Mouse (Mus musculus) CH12.LX (cell line): ENCODE data around the gene Zdhhc3. TPM values are rescaled to one million over a fixed set of nuclear protein-coding genes. Genes with fewer than 3 reads are reported as not detected.

Source experiments
- DNase-seq: peaks from one replicate; pipeline ENCODE4 v3.0.0-alpha.2; 2013; ENCODE audit errors: extremely low read depth
- H3K27ac ChIP-seq: 2 replicates; pipeline ENCODE4 v1.5.1; 2012; ENCODE audit warnings: low read depth, mild to moderate bottlenecking, control low read depth, moderate library complexity; ENCODE audit not compliant: insufficient read depth
- H3K27me3 ChIP-seq: replicated peaks from 2 replicates; pipeline ENCODE3; 2012; ENCODE audit warnings: inconsistent platforms
- H3K36me3 ChIP-seq, 2 experiments: replicated peaks in 1 of 2; 2 replicates each; pipeline versions ENCODE3 to v1.6.1; 2012; ENCODE audit warnings: inconsistent platforms in 1 of 2, low read length in 1 of 2, mild to moderate bottlenecking in 1 of 2, mixed read lengths in 1 of 2, moderate library complexity in 1 of 2; ENCODE audit not compliant: control insufficient read depth in 1 of 2, insufficient read depth in 1 of 2
- H3K4me1 ChIP-seq, 2 experiments: 2 replicates each; pipeline ENCODE4 v1.6.1; 2012; ENCODE audit warnings: inconsistent platforms in 1 of 2, moderate library complexity in 1 of 2; ENCODE audit not compliant: insufficient read depth in 2 of 2, control insufficient read depth in 1 of 2
- H3K4me2 ChIP-seq: 2 replicates; pipeline ENCODE4 v1.6.1; 2012; ENCODE audit warnings: low read depth, mild to moderate bottlenecking, control low read depth; ENCODE audit not compliant: poor library complexity, insufficient read depth, severe bottlenecking
- H3K4me3 ChIP-seq, 3 experiments: fragments of 150-350 bp in 1 of 3; sonication (generic) in 1 of 3; replicated peaks in 1 of 3; 2 replicates each; pipeline versions ENCODE3 to v1.5.1; 2011 to 2012; ENCODE audit warnings: low read depth in 2 of 3, low read length in 2 of 3, mild to moderate bottlenecking in 2 of 3, moderate library complexity in 2 of 3, control low read depth in 1 of 3, improper control_type of control experiment in 1 of 3, inconsistent platforms in 1 of 3, mixed read lengths in 1 of 3; ENCODE audit not compliant: poor library complexity in 1 of 3
- H3K79me2 ChIP-seq: replicated peaks from 2 replicates; pipeline ENCODE4 v1.6.1; 2012; ENCODE audit warnings: mild to moderate bottlenecking, moderate library complexity; ENCODE audit not compliant: control insufficient read depth, poor library complexity, insufficient read depth, severe bottlenecking; ENCODE audit errors: extremely low read depth
- H3K9ac ChIP-seq: 2 replicates; pipeline ENCODE4 v1.6.1; 2012; ENCODE audit warnings: low read depth, mild to moderate bottlenecking, control low read depth, moderate library complexity; ENCODE audit not compliant: insufficient read depth
- H3K9me3 ChIP-seq: replicated peaks from 2 replicates; pipeline ENCODE3; 2012; ENCODE audit warnings: low read length, inconsistent platforms, mixed read lengths
- BHLHE40 ChIP-seq: IDR thresholded peaks from 2 replicates; pipeline ENCODE4 v1.6.1; 2011; ENCODE audit warnings: mild to moderate bottlenecking, low read depth, low read length, improper control_type of control experiment
- CHD1 ChIP-seq: IDR thresholded peaks from 2 replicates; pipeline ENCODE4 v1.6.1; 2012; ENCODE audit warnings: low read depth, low read length, improper control_type of control experiment, inconsistent platforms
- CTCF ChIP-seq, 2 experiments: IDR thresholded peaks in 1 of 2; conservative IDR thresholded peaks in 1 of 2; 2 replicates each; pipeline ENCODE4 v1.5.1; 2011 to 2012; ENCODE audit warnings: low read depth in 2 of 2, low read length in 2 of 2, improper control_type of control experiment in 1 of 2, inconsistent platforms in 1 of 2, mild to moderate bottlenecking in 1 of 2, moderate library complexity in 1 of 2
- E2F4 ChIP-seq: IDR thresholded peaks from 2 replicates; pipeline ENCODE4 v1.6.1; 2011; ENCODE audit warnings: low read depth, low read length, improper control_type of control experiment; ENCODE audit not compliant: insufficient replicate concordance
- ELF1 ChIP-seq: IDR thresholded peaks from 2 replicates; pipeline ENCODE4 v1.6.1; 2014; ENCODE audit warnings: low read depth, mild to moderate bottlenecking, inconsistent platforms, low read length, improper control_type of control experiment
- ETS1 ChIP-seq: conservative IDR thresholded peaks from 2 replicates; pipeline ENCODE4 v1.6.1; 2012; ENCODE audit warnings: low read depth, mild to moderate bottlenecking, inconsistent platforms, low read length, improper control_type of control experiment, moderate library complexity
- HCFC1 ChIP-seq: IDR thresholded peaks from 2 replicates; pipeline ENCODE4 v1.6.1; 2012; ENCODE audit warnings: low read depth, mild to moderate bottlenecking, inconsistent platforms, low read length, improper control_type of control experiment
- IRF4 ChIP-seq: IDR thresholded peaks from 2 replicates; pipeline ENCODE4 v1.6.1; 2014; ENCODE audit warnings: low read depth, mild to moderate bottlenecking, inconsistent platforms, low read length, improper control_type of control experiment
- KAT2A ChIP-seq: IDR thresholded peaks from 2 replicates; pipeline ENCODE4 v1.6.1; 2012; ENCODE audit warnings: low read length, improper control_type of control experiment, inconsistent platforms; ENCODE audit not compliant: insufficient replicate concordance
- MAFK ChIP-seq: IDR thresholded peaks from 2 replicates; pipeline ENCODE4 v1.6.1; 2011; ENCODE audit warnings: low read length, improper control_type of control experiment; ENCODE audit not compliant: insufficient replicate concordance
- MAX ChIP-seq: IDR thresholded peaks from 2 replicates; pipeline ENCODE4 v1.6.1; 2011; ENCODE audit warnings: low read length, improper control_type of control experiment
- MAZ ChIP-seq: IDR thresholded peaks from 2 replicates; pipeline ENCODE4 v1.6.1; 2012; ENCODE audit warnings: low read depth, mild to moderate bottlenecking, inconsistent platforms, low read length, improper control_type of control experiment, moderate library complexity
- MXI1 ChIP-seq: IDR thresholded peaks from 2 replicates; pipeline ENCODE4 v1.6.1; 2011; ENCODE audit warnings: mild to moderate bottlenecking, low read depth, low read length, improper control_type of control experiment
- MYC ChIP-seq: IDR thresholded peaks from 2 replicates; pipeline ENCODE4 v1.6.1; 2011; ENCODE audit warnings: low read depth, mild to moderate bottlenecking, improper control_type of control experiment, low read length
- NRF1 ChIP-seq: IDR thresholded peaks from 2 replicates; pipeline ENCODE4 v1.6.1; 2014; ENCODE audit warnings: low read depth, mild to moderate bottlenecking, inconsistent platforms, low read length, improper control_type of control experiment, moderate library complexity
- PAX5 ChIP-seq: IDR thresholded peaks from 2 replicates; pipeline ENCODE4 v1.6.1; 2012; ENCODE audit warnings: low read length, inconsistent platforms, mixed read lengths
- POLR2A ChIP-seq: IDR thresholded peaks from 2 replicates; pipeline ENCODE4 v1.6.1; 2011; ENCODE audit warnings: low read depth, mild to moderate bottlenecking, improper control_type of control experiment, low read length
- RCOR1 ChIP-seq: conservative IDR thresholded peaks from 2 replicates; pipeline ENCODE4 v1.6.1; 2012; ENCODE audit warnings: low read depth, mild to moderate bottlenecking, inconsistent platforms, low read length, improper control_type of control experiment
- SIN3A ChIP-seq: IDR thresholded peaks from 2 replicates; pipeline ENCODE4 v1.6.1; 2012; ENCODE audit warnings: low read length, improper control_type of control experiment, inconsistent platforms
- SMC3 ChIP-seq: IDR thresholded peaks from 2 replicates; pipeline ENCODE4 v1.6.1; 2011; ENCODE audit warnings: low read depth, low read length, improper control_type of control experiment
- UBTF ChIP-seq: IDR thresholded peaks from 2 replicates; pipeline ENCODE4 v1.6.1; 2012; ENCODE audit warnings: low read depth, mild to moderate bottlenecking, inconsistent platforms, low read length, improper control_type of control experiment, moderate library complexity
- USF1 ChIP-seq: IDR thresholded peaks from 2 replicates; pipeline ENCODE4 v1.6.1; 2014; ENCODE audit warnings: low read depth, mild to moderate bottlenecking, inconsistent platforms, low read length, improper control_type of control experiment
- ZMIZ1 ChIP-seq: IDR thresholded peaks from 2 replicates; pipeline ENCODE4 v1.6.1; 2012; ENCODE audit warnings: low read depth, mild to moderate bottlenecking, inconsistent platforms, low read length, improper control_type of control experiment
- dilution Hi-C: fragments of 300-500 bp; cut with MboI; formaldehyde crosslinking; loops from 2 replicates; pipeline ENCODE4 v1.14.3; 2020; ENCODE audit warnings: low sequenced_read_pairs; ENCODE audit not compliant: extremely low pct_unique_long_range_greater_than_20kb, extremely low pct_ligation_motif_present
- in situ Hi-C: fragments of 300-500 bp; cut with MboI; formaldehyde crosslinking; loops from 3 replicates; pipeline ENCODE4 v1.14.3; 2019; ENCODE audit warnings: low sequenced_read_pairs, low pct_ligation_motif_present, low pct_unique_long_range_greater_than_20kb, mixed read lengths
- polyA plus RNA-seq: library from polyadenylated mRNA; unstranded; fragments of >175 nt; gene quantifications from 2 replicates; pipeline ENCODE4 v1.2.1, GENCODE M21; 2012; ENCODE audit warnings: low read depth; ENCODE audit not compliant: insufficient read length
- total RNA-seq, 2 experiments: library from RNA; depleted of rRNA; stranded (reverse); fragments of 300-350 nt in 1 of 2; fragments of >200 nt in 1 of 2; gene quantifications; 2 replicates each; pipeline ENCODE4 v1.2.3; 2012 to 2014

Gene Zdhhc3
- total and polyA plus RNA-seq, 3 experiments: 37.2 to 74.4 (median 62.6) TPM

DNA sequence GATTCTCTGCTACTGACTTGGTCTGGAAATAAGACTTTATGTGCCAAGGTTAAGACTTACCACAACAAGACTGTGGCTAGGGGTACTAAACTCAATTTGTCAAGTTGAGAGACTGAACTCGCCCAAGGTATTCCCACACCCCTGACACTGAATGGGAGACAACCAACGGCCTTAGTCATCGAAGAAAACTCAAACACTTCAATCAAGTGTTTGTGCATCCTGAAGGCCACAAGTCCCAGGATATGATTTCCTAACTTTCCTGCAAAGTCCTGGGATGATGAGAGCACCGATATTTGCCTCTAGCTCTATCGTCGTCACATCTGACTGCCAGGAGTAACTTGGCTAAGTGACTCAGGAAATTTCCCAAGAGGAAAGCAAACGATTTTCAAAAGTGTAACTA lies 3.8 kb downstream of the Zdhhc3 start:
- Histone ChIP-seq H3K36me3 (peaks cover 13 to 59% of the 10 kb centered on the region in 2 experiments), H3K27ac (no peak overlapping the region), H3K4me2 (no peak overlapping the region), H3K27me3 (no peaks in the 10 kb centered on the region), H3K4me1 (peaks cover 0 to 49% of the 10 kb centered on the region in 2 experiments; a peak in 3 of 4 replicates), H3K4me3 (no peak overlapping the region), H3K9ac (no peak overlapping the region), H3K79me2 (peaks cover 46% of the 10 kb centered on the region), H3K9me3 (no peaks in the 10 kb centered on the region)
- dilution Hi-C loops: no loop called here
- in situ Hi-C loops: no loop called here
- TF ChIP-seq KAT2A (no peak), ETS1 (no peak), USF1 (no peak), HCFC1 (no peak), PAX5 (no peak), UBTF (no peak), SIN3A (no peak), NRF1 (no peak), ZMIZ1 (no peak), MAX (no peak), RCOR1 (no peak), CTCF (conservative IDR thresholded peaks at IDR 0.05 in 1 of 2, IDR thresholded peaks at IDR 0.05 in 1 of 2; ENCODE audit: low read depth in 2 of 2, low read length in 2 of 2) (no peak), MAZ (no peak), CHD1 (no peak)
- no peak for DNase-seq

DNA sequence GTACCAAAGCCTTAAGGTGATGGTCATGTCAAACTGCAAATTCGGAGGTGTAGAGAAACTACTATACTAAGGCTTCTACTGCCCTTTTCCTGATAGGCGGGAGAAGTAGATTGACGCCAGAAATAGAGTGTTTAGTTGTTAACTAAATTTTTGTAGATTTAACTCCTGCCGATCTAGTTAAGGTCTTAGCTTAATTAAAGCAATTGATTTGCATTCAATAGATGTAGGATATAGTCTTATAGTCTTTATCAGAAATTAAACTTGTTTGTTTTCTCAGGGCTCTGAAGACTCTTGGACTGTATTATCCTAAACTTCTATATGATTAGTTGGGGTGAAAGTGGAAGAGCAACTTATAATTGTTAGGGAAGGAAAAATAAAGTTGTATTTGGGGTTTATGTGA lies 5.8 kb downstream of the Zdhhc3 start:
- H3K4me2 ChIP-seq: no peak overlapping the region
- dilution Hi-C loops: no loop called here
- no peaks in the 10 kb centered on the region for H3K27me3 ChIP-seq
- in situ Hi-C loops: no loop called here
- peaks cover 13 to 75% of the 10 kb centered on the region in 2 experiments for H3K36me3 ChIP-seq
- peaks cover 0 to 56% of the 10 kb centered on the region in 2 experiments; a peak in 3 of 4 replicates for H3K4me1 ChIP-seq
- no peak for TF ChIP-seq ZMIZ1
- TF ChIP-seq IRF4: no peak
- TF ChIP-seq E2F4: no peak
- no peak for TF ChIP-seq ETS1
- no peak for TF ChIP-seq MYC
- no peak for TF ChIP-seq SMC3
- TF ChIP-seq CTCF (conservative IDR thresholded peaks at IDR 0.05 in 1 of 2, IDR thresholded peaks at IDR 0.05 in 1 of 2; ENCODE audit: low read depth in 2 of 2, low read length in 2 of 2): no peak
- TF ChIP-seq BHLHE40: no peak
- TF ChIP-seq USF1: no peak
- TF ChIP-seq MXI1: no peak
- TF ChIP-seq UBTF: no peak
- TF ChIP-seq RCOR1: no peak
- no peak for TF ChIP-seq POLR2A
- no peak for TF ChIP-seq CHD1
- no peak for TF ChIP-seq MAFK
- TF ChIP-seq ELF1: no peak
- no peak for TF ChIP-seq MAZ
- no peak for TF ChIP-seq HCFC1
- TF ChIP-seq PAX5: no peak
- no peak for TF ChIP-seq NRF1
- H3K9ac ChIP-seq: no peak overlapping the region
- no peak overlapping the region for H3K4me3 ChIP-seq
- no peak overlapping the region for H3K27ac ChIP-seq
- no peaks in the 10 kb centered on the region for H3K9me3 ChIP-seq
- peaks cover 39% of the 10 kb centered on the region for H3K79me2 ChIP-seq
- no peak for DNase-seq
